Mouse (Mus musculus): ENCODE results near the gene Cox11.

Gene Cox11

GRCm38 (mm10) chr11:90665161-90665560 is 27.2 kb downstream of the Cox11 start:
- DNase-seq: no peak

DNA sequence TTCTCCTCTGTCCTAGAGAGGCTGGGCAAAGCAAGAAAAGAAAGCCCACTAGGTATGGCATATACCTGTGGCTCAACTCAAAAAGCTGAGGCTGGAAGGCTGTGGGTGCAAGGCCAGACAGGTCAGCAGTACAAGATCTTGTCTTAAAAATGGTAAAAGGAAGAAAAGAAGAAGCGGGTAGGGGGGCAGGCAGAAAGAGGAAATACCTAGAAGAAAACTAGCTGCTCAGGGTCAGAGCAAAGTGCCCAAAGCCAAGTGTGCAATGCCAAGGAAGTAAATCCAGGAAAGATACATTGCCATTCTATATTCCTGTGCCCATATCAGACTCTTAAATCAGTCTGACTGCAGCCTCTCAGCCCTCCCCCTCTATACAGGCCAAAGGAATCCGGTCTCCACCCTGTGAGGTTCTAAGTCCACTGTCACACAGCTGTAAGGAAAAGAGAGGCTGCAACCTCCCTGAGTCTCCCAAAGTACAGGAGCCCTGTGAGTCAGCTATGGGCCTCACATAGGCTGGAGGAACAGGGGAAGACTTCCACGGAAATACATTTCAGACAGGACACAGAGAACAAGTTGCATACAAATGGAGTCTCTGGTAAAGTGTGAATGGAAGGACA is 28.3 kb downstream of the Cox11 start:
- DNase-seq: no peak

GRCm38 (mm10) chr11:90666916-90667315 is 28.9 kb downstream of the Cox11 start:
- DNase-seq: no peak

DNA sequence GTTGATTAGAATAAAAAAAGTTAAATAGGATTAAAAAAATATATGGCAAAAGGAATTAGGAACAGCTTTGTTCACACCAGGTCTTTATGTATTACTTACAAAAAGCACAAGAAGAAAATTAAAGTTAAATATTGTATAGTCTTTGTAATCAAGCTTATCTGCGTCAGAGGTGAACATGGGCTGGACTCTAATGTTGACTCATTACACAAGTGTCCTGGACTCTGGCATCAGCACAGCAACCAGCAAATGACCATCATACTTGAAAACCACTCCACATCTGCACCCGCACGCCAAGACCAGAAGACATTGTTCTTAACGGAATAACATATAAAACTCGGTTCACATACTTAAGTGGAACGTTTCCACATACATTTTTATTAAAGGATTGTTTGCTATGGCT is 29.4 kb downstream of the Cox11 start:
- DNase-seq: no peak

DNA sequence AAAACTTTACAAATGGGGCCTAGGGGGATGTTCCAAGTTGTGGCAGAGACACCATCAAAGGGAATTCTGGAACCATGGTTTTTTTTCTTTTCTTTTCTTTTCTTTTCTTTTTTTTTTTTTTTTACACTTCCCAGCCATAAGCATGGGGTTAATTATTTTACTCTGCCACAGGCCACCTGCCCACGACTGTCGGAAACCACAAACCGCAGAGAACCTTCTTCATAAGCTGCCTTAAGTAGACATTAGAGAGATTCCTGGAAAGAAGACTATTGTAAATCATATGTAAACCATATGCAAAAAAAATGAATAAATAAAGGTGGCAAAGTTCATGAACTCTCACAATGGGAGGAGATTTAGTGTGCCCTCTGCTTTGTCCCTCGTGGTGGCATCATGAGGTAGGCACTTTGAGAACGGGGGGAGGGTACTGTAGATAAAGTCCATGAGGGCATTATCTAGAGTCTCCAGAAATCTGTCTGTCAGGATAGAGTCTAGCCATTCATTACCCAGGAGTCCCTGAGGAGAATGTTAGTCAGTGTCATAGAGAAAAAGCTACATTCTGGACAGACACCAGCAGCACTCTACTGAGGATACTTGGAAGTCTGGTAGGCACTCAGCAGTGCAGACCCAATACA is 37.6 kb downstream of the Cox11 start:
- no peak for DNase-seq

- no peak for DNase-seq
Observed at GRCm38 (mm10) chr11:90677027-90677426, 39.1 kb downstream of the Cox11 start.

GRCm38 (mm10) chr11:90677771-90678288 is 39.9 kb downstream of the Cox11 start:
- no peak for DNase-seq

GRCm38 (mm10) chr11:90678582-90678981 is 40.6 kb downstream of the Cox11 start:
- DNase-seq: no peak

- DNase-seq: no peak
Observed at GRCm38 (mm10) chr11:90681171-90681570, 43.2 kb downstream of the Cox11 start.

- DNase-seq: no peak
Observed at GRCm38 (mm10) chr11:90684765-90685164, 46.8 kb downstream of the Cox11 start.

DNA sequence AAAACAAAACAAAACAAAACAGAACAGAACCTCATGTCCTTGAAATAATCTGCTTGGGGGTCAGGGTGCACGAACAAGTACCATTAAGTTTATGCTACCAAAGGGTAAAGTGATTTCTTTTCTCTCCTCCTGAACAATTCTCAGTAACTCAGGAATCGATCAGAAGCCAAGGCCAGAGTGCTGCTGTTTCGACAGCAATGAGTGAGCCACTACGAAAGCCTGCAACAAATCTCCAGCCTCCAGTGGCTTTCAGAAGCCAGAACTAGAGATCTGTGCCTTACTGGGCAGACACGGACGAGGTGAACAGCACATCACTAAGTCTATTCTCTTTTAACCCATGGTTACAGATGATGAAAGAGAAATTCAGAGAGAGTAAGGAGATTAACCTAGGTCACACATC is 47.2 kb downstream of the Cox11 start:
- no peak for DNase-seq

DNA sequence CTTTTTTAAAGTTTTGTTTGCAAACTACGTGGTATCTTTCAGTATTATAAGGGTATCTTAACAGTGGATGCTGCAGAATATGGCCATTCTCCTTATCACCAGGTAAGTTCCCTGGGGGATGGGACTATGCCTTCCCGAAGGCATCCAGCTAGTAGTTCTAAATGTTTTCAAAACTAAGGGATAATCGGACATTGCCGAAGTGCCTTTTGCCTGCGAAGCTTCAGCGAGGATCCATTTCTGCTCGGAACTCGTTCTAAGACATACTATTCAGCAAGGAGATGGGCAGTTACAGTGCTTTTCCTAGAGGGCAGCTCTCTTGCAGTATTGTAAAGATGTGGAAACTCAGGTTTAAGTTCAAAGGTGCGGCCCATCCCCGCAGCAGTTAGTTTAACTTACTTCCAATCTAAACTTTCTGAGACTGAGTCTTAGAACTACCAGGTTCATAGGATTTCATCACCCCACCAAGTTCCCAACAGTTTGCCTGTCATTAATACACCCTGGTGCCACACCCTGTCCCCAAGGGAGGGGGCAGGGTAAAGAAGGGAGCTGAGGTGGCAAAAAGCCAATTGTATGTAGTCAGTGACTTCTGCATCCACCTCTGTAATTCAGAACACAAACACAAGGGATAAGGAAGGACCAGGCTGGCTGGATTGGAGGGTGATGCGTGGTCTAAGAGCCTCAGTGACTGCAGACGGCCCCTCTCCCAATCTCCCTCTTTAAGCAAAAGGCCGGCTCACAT is 48.5 kb downstream of the Cox11 start:
- no peak for DNase-seq

DNA sequence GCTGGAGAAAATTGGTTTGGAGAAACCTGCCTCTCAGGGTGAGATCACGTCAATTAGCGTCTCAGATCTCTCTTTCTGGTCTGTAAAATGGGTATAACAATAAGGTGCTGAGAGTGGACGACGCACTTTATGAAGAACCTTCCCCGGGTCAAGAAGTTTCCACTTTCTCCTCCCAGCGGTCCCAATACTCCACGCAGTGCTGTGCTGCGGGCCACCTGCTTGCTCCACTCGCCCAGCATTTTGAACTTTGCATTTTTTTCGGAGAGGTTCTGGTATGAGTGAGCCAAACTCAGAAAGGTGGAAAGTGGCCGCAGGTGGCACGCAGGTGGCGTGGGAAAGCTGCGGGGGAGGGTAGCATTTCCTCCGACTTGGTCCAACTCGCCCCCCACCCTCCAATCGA is 49.1 kb downstream of the Cox11 start:
- DNase-seq: no peak

DNA sequence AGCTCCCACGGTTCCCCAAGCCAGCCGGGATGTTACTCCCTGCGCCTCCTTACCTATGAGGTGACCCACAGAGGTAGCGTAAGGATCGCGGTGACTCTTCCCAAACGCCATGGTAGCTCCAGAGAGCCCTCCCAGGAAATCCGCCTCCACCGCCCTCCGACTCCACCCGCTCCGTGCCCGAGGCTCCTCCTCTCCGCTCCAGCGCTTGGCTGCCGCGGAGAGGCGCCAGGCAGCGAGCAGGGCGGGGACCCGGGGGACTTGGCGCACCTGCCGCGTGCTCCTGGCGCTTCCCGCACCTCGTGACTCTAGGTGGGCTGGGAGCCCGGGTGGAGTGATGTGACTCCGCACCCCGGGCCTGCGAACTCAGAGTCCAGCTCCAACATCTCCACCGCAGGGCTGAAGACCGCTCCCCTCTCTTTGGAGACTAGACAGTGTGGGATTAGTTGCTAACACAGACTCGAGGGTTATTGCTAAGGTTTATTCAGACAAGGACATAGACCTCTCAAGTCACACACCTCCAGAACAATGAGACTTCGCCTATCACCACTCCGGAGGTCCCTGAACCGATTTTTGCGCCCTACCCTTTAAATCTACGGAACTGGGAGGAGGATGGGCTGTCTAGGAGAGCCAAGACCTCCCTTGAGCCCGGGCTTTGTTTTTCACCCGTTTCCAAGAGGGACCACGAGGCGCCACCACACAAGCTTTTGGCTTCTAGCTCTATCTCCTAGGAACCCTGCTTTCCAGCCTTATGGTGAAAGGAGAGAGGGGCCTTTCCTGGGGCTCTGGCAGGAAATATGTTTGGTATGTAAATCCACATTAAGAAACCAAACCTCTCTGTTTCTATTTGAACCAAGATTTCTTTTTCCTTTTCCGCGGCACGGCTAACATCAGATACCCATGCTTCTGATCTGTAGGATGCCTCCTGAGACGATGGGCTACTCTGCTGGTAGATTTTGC is 49.8 kb downstream of the Cox11 start, which contains the start of gene Tom1l1:
TSS of gene Tom1l1 (minus strand) at position 907 of the 957 bp plus-strand sequence.
- peak in 1 of 2 experiments; percentile 9 for DNase-seq

GRCm38 (mm10) chr11:90690361-90690760 is 52.4 kb downstream of the Cox11 start:
- DNase-seq: no peak

DNA sequence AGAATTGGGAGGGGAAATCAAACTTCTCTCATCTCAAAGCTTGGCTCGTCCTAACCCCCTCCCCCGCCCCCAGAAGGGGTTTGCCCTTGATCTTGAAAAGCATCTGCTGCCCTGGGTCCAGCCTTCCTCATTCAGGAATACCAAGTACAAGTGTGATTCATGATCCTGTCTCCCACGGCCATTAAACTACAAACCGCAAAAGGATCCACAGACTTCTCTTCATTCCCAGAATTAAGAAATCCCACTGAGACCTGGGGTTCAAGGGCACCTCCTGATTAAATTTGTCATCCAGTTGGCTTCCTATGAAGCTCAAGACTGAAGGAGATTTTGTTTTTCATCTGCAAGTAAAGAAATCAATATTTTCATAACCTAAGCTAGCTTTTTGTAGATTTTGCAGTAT is 56.2 kb downstream of the Cox11 start:
- DNase-seq: no peak
